Mouse (Mus musculus) limb, embryonic 13.5 days (tissue): ENCODE data around the gene Smug1. TPM values are rescaled to one million over a fixed set of nuclear protein-coding genes. Genes with fewer than 3 reads are reported as not detected.
A peak's percentile ranks its signal among the peaks of the same experiment; 100 is the strongest.

Experiments
- ATAC-seq: fragments of 200-750 bp; cut with Nextera tagmentation; 2 replicates; pipeline ENCODE4 v1.8.0; 2017; ENCODE audit warnings: low read depth, moderate number of reproducible peaks, moderate TSS enrichment; ENCODE audit not compliant: low FRiP score
- H3K27ac ChIP-seq: fragments of 300-500 bp; sonication (generic); 2 replicates; pipeline ENCODE4 v1.5.1; 2015; ENCODE audit warnings: inconsistent platforms, mild to moderate bottlenecking, moderate library complexity
- H3K27me3 ChIP-seq: fragments of 300-500 bp; sonication (generic); 2 replicates; pipeline ENCODE4 v1.6.1; 2015; ENCODE audit warnings: mild to moderate bottlenecking, inconsistent platforms
- H3K36me3 ChIP-seq: fragments of 300-500 bp; sonication (generic); 2 replicates; pipeline ENCODE4 v1.6.1; 2015; ENCODE audit warnings: inconsistent platforms, mild to moderate bottlenecking, moderate library complexity
- H3K4me1 ChIP-seq: fragments of 300-500 bp; sonication (generic); 2 replicates; pipeline ENCODE4 v1.6.1; 2015; ENCODE audit warnings: inconsistent platforms
- H3K4me2 ChIP-seq: fragments of 300-500 bp; sonication (generic); replicated peaks from 2 replicates; pipeline ENCODE4 v1.6.1; 2015; ENCODE audit warnings: inconsistent platforms, mild to moderate bottlenecking, moderate library complexity
- H3K4me3 ChIP-seq: fragments of 300-500 bp; sonication (generic); 2 replicates; pipeline ENCODE4 v1.5.1; 2015; ENCODE audit warnings: moderate library complexity, mild to moderate bottlenecking, inconsistent platforms
- H3K9ac ChIP-seq: fragments of 300-500 bp; sonication (generic); 2 replicates; pipeline ENCODE4 v1.6.1; 2015; ENCODE audit warnings: mild to moderate bottlenecking, inconsistent platforms
- H3K9me3 ChIP-seq: fragments of 300-500 bp; sonication (generic); 2 replicates; pipeline ENCODE4 v1.6.1; 2016; ENCODE audit warnings: inconsistent platforms
- WGBS: fragments of 180-500 bp; shearing (Covaris S2); methylation state at CpG from one replicate; pipeline ENCODE4 v1.1.7; 2015; 5-methylcytosine and 5-hydroxymethylcytosine counted together
- polyA plus RNA-seq: library from polyadenylated mRNA; unstranded; fragments of >200 nt; fragmentation: Nextera tagmentation; extraction: Ambion mirVana; gene quantifications from 2 replicates; pipeline ENCODE4 v1.2.1, GENCODE M21; 2015

The Smug1 gene
- polyA plus RNA-seq, 1 experiment from 2014 or later = 16.7 TPM

GRCm38 (mm10) chr15:103155366-103156321 is 11.2 kb downstream of the Smug1 start:
- 26% methylated on average over 32 of the region's 32 CpGs for WGBS
- Histone ChIP-seq H3K4me1 (peaks cover 10% of the 10 kb centered on the region; the same call in 1 of the 2 replicates), H3K4me3 (no peak overlapping the region), H3K27ac (no peak overlapping the region), H3K9ac (no peak overlapping the region), H3K9me3 (no peaks in the 10 kb centered on the region), H3K27me3 (peaks cover 30% of the 10 kb centered on the region), H3K36me3 (peaks cover 8% of the 10 kb centered on the region; the same call in 1 of the 2 replicates), H3K4me2 (0 out of 2 replicates have a peak overlapping the region, but pooled peaks have one; percentile 11)
- ATAC-seq = peak; percentile 68

- Histone ChIP-seq H3K9ac (no peak overlapping the region), H3K4me1 (peaks cover 13% of the 10 kb centered on the region; the same call in 1 of the 2 replicates), H3K36me3 (peaks cover 8% of the 10 kb centered on the region; the same call in 1 of the 2 replicates), H3K27ac (no peak overlapping the region), H3K9me3 (no peaks in the 10 kb centered on the region), H3K4me3 (no peak overlapping the region), H3K27me3 (peaks cover 45% of the 10 kb centered on the region), H3K4me2 (no peak overlapping the region)
- no peak for ATAC-seq
- 85% methylated on average over 4 of the region's 4 CpGs for WGBS
Observed at GRCm38 (mm10) chr15:103152890-103153610, 13.8 kb downstream of the Smug1 start.

GRCm38 (mm10) chr15:103152371-103152770 is 14.5 kb downstream of the Smug1 start:
- Histone ChIP-seq H3K9ac (no peak overlapping the region), H3K9me3 (no peaks in the 10 kb centered on the region), H3K36me3 (0 out of 2 replicates have a peak, but pooled peaks cover 3% of the 10 kb centered on the region), H3K4me2 (no peak overlapping the region), H3K27me3 (peaks cover 48% of the 10 kb centered on the region), H3K4me1 (peaks cover 19% of the 10 kb centered on the region), H3K4me3 (no peak overlapping the region), H3K27ac (no peak overlapping the region)
- 89% methylated on average over 3 of the region's 3 CpGs for WGBS
- no peak for ATAC-seq

GRCm38 (mm10) chr15:103147779-103148178 is 19.1 kb downstream of the Smug1 start:
- no peak for ATAC-seq
- Histone ChIP-seq H3K4me3 (no peak overlapping the region), H3K36me3 (no peaks in the 10 kb centered on the region), H3K4me2 (no peak overlapping the region), H3K27me3 (peaks cover 66% of the 10 kb centered on the region), H3K9ac (no peak overlapping the region; the same call in 1 of the 2 replicates), H3K4me1 (peaks cover 25% of the 10 kb centered on the region), H3K27ac (no peak overlapping the region), H3K9me3 (no peaks in the 10 kb centered on the region)
- WGBS = 52% methylated on average over 9 of the region's 9 CpGs

GRCm38 (mm10) chr15:103147422-103147690 is 19.5 kb downstream of the Smug1 start:
- no peaks in the 10 kb centered on the region for H3K9me3 ChIP-seq
- no peak overlapping the region; the same call in 1 of the 2 replicates for H3K9ac ChIP-seq
- peak overlapping the region; percentile 76 for H3K4me2 ChIP-seq
- H3K4me1 ChIP-seq = peaks cover 25% of the 10 kb centered on the region
- no peaks in the 10 kb centered on the region for H3K36me3 ChIP-seq
- no peak for ATAC-seq
- H3K27ac ChIP-seq = no peak overlapping the region
- H3K27me3 ChIP-seq = peaks cover 67% of the 10 kb centered on the region
- WGBS = 25% methylated on average over 3 of the region's 3 CpGs
- H3K4me3 ChIP-seq = peak overlapping the region; percentile 46; the same call in 1 of the 2 replicates

- Histone ChIP-seq H3K9ac (peak overlapping the region; percentile 65), H3K36me3 (no peaks in the 10 kb centered on the region), H3K27ac (no peak overlapping the region), H3K4me3 (peak overlapping the region; percentile 46), H3K4me1 (peaks cover 25% of the 10 kb centered on the region), H3K4me2 (peak overlapping the region; percentile 76), H3K9me3 (no peaks in the 10 kb centered on the region), H3K27me3 (peaks cover 69% of the 10 kb centered on the region)
- WGBS = under 1% methylated on average over 57 of the region's 57 CpGs
- ATAC-seq = peak; percentile 65; the same call in 1 of the 2 replicates
Observed at GRCm38 (mm10) chr15:103146627-103147421, 20.1 kb downstream of the Smug1 start.

- Histone ChIP-seq H3K4me2 (no peak overlapping the region), H3K9ac (no peak overlapping the region), H3K27ac (no peak overlapping the region), H3K4me3 (0 out of 2 replicates have a peak overlapping the region, but pooled peaks have one; percentile 46), H3K9me3 (no peaks in the 10 kb centered on the region), H3K27me3 (peaks cover 79% of the 10 kb centered on the region), H3K4me1 (peaks cover 25% of the 10 kb centered on the region), H3K36me3 (no peaks in the 10 kb centered on the region)
- ATAC-seq = no peak
- WGBS = 60% methylated on average over 11 of the region's 11 CpGs
Observed at GRCm38 (mm10) chr15:103145635-103146299, 21.1 kb downstream of the Smug1 start.

GRCm38 (mm10) chr15:103144176-103144575 is 22.7 kb downstream of the Smug1 start:
- H3K27me3 ChIP-seq = peaks cover 92% of the 10 kb centered on the region
- WGBS = 40% methylated on average over 3 of the region's 3 CpGs
- no peak overlapping the region for H3K27ac ChIP-seq
- H3K4me3 ChIP-seq = no peak overlapping the region
- no peak overlapping the region for H3K4me2 ChIP-seq
- H3K9ac ChIP-seq = no peak overlapping the region
- ATAC-seq = no peak
- H3K4me1 ChIP-seq = peaks cover 25% of the 10 kb centered on the region
- H3K9me3 ChIP-seq = no peaks in the 10 kb centered on the region
- no peaks in the 10 kb centered on the region for H3K36me3 ChIP-seq

- no peak overlapping the region for H3K9ac ChIP-seq
- no peaks in the 10 kb centered on the region for H3K36me3 ChIP-seq
- H3K4me2 ChIP-seq = peak overlapping the region; percentile 17; the same call in 1 of the 2 replicates
- 3% methylated on average over 13 of the region's 13 CpGs for WGBS
- H3K4me1 ChIP-seq = peaks cover 30% of the 10 kb centered on the region
- no peaks in the 10 kb centered on the region for H3K9me3 ChIP-seq
- H3K4me3 ChIP-seq = no peak overlapping the region
- no peak for ATAC-seq
- no peak overlapping the region; the same call in none of the 2 replicates for H3K27ac ChIP-seq
- H3K27me3 ChIP-seq = peaks cover 77% of the 10 kb centered on the region
Observed at GRCm38 (mm10) chr15:103135431-103135947, 31.4 kb downstream of the Smug1 start.

GRCm38 (mm10) chr15:103134277-103135086 is 32.4 kb downstream of the Smug1 start:
- no peak for ATAC-seq
- 37% methylated on average over 5 of the region's 5 CpGs for WGBS
- Histone ChIP-seq H3K36me3 (no peaks in the 10 kb centered on the region), H3K27me3 (peaks cover 67% of the 10 kb centered on the region), H3K9ac (peak overlapping the region; percentile 4; the same call in 1 of the 2 replicates), H3K4me1 (peaks cover 32% of the 10 kb centered on the region), H3K4me2 (no peak overlapping the region), H3K4me3 (no peak overlapping the region), H3K9me3 (no peaks in the 10 kb centered on the region), H3K27ac (no peak overlapping the region)
